Mouse (Mus musculus): Measurements from ENCODE around the gene Rrbp1. TPM values are rescaled to one million over a fixed set of nuclear protein-coding genes. Genes with fewer than 3 reads are reported as not detected.

The Rrbp1 gene
- polyA plus RNA-seq, 1 experiment from 2014 or later = 61.6 TPM

- Histone ChIP-seq H3K27me3 (no peaks in the 10 kb centered on the region), H3K27ac (0 out of 2 replicates have a peak overlapping the region, but pooled peaks have one; percentile 5), H3K9me3 (replicated peaks) (no peaks in the 10 kb centered on the region), H3K9ac (no peak overlapping the region), H3K4me1 (peaks cover 10% of the 10 kb centered on the region), H3K4me3 (no peak overlapping the region), H3K4me2 (replicated peaks) (no peak overlapping the region), H3K36me3 (no peaks in the 10 kb centered on the region)
- 62% methylated on average over 3 of the region's 3 CpGs for WGBS
- no peak for ATAC-seq (ENCODE audit: low FRiP score)
Measured at GRCm38 (mm10) chr2:143929607-143930311, 81.3 kb downstream of the Rrbp1 start.

- H3K36me3 ChIP-seq = no peaks in the 10 kb centered on the region
- no peak overlapping the region for H3K4me3 ChIP-seq
- no peak overlapping the region for H3K9ac ChIP-seq
- H3K27ac ChIP-seq = no peak overlapping the region
- 91% methylated on average over 6 of the region's 6 CpGs for WGBS
- ATAC-seq (ENCODE audit: low FRiP score) = no peak
- no peak overlapping the region for H3K4me2 ChIP-seq (replicated peaks)
- no peaks in the 10 kb centered on the region for H3K27me3 ChIP-seq
- peaks cover 9% of the 10 kb centered on the region for H3K4me1 ChIP-seq
- no peaks in the 10 kb centered on the region for H3K9me3 ChIP-seq (replicated peaks)
Measured at GRCm38 (mm10) chr2:143925826-143926225, 85.2 kb downstream of the Rrbp1 start.

DNA sequence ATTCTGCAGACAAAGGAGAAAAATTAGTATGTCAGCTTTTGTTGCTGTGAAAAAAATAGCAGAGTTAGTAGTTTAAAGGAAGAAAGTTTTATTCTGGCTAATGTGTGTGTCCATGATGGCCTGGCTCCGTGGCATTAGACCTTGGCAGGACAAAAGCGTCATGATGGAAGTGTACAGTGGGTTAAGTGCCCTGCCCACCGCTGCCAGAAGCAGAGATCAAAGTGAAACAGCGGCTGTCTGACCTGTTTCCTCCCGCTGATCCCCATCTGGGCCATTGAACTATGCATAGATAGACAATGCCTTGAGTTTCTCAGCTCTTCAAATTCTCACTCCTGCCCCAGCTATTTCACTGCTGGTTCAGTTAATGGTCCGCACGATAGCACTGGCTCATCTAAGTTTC lies 87.0 kb downstream of the Rrbp1 start:
- H3K9me3 ChIP-seq (replicated peaks) = no peaks in the 10 kb centered on the region
- H3K27me3 ChIP-seq = no peaks in the 10 kb centered on the region
- H3K27ac ChIP-seq = no peak overlapping the region
- WGBS = 63% methylated on average over 7 of the region's 7 CpGs
- no peak for ATAC-seq (ENCODE audit: low FRiP score)
- H3K4me3 ChIP-seq = no peak overlapping the region
- peaks cover 7% of the 10 kb centered on the region for H3K4me1 ChIP-seq
- no peak overlapping the region for H3K4me2 ChIP-seq (replicated peaks)
- H3K9ac ChIP-seq = no peak overlapping the region
- no peaks in the 10 kb centered on the region for H3K36me3 ChIP-seq

- WGBS = 72% methylated on average over 4 of the region's 4 CpGs
- H3K36me3 ChIP-seq = no peaks in the 10 kb centered on the region
- peaks cover 27% of the 10 kb centered on the region for H3K4me1 ChIP-seq
- H3K27me3 ChIP-seq = no peaks in the 10 kb centered on the region
- no peak for ATAC-seq (ENCODE audit: low FRiP score)
- H3K9ac ChIP-seq = no peak overlapping the region
- no peak overlapping the region for H3K4me2 ChIP-seq (replicated peaks)
- H3K27ac ChIP-seq = no peak overlapping the region
- H3K9me3 ChIP-seq (replicated peaks) = no peaks in the 10 kb centered on the region
- H3K4me3 ChIP-seq = no peak overlapping the region
Measured at GRCm38 (mm10) chr2:143918831-143919502, 92.1 kb downstream of the Rrbp1 start.

DNA sequence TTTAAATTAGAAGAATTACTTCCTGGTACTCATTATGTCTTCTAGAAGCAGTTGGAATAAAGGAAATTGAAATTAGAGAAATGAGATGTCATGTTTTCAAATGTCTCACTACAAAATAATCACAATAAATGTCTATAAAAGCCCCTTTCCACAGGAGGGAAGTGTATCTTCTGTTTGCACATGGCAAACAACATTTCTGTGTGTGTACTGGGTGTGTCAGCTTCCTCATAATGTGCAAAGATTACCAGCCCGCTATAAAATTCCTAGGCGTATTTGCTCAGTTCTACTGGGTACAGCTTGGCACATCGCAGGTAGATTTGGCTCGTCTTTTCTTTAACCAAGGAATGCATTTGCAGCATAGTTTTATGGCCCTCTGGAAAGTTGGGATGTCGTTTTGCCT lies 93.4 kb downstream of the Rrbp1 start:
- H3K4me1 ChIP-seq = peaks cover 27% of the 10 kb centered on the region
- no peak overlapping the region for H3K4me3 ChIP-seq
- H3K9me3 ChIP-seq (replicated peaks) = no peaks in the 10 kb centered on the region
- H3K27ac ChIP-seq = no peak overlapping the region
- H3K4me2 ChIP-seq (replicated peaks) = peak overlapping the region; percentile 60; the same call in 1 of the 2 replicates
- ATAC-seq (ENCODE audit: low FRiP score) = no peak
- H3K36me3 ChIP-seq = no peaks in the 10 kb centered on the region
- 84% methylated on average over 5 of the region's 5 CpGs for WGBS
- no peaks in the 10 kb centered on the region for H3K27me3 ChIP-seq
- no peak overlapping the region for H3K9ac ChIP-seq

DNA sequence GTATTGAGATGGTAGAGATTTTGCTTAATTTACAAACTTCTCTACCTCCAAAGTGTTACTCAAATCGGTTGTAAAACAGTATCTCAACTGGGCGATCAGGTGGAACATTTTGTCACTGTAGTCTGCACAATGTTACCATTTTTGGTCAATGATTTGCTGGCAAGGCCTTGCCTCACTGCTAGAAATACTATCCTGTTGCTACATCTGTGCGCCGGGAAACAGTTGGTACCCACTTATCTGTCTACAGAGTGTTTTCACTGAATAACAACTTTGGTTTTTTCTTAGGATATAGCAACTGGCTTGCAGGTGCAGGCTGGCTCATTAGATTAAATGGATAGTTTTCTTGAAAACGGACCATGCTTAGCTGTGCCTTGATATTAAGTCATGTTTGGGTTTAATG lies 94.8 kb downstream of the Rrbp1 start:
- peaks cover 27% of the 10 kb centered on the region for H3K4me1 ChIP-seq
- H3K4me3 ChIP-seq = peak overlapping the region; percentile 67
- peak overlapping the region; percentile 97 for H3K27ac ChIP-seq
- H3K9ac ChIP-seq = peak overlapping the region; percentile 83
- 14% methylated on average over 5 of the region's 5 CpGs for WGBS
- no peaks in the 10 kb centered on the region for H3K36me3 ChIP-seq
- H3K9me3 ChIP-seq (replicated peaks) = no peaks in the 10 kb centered on the region
- no peaks in the 10 kb centered on the region for H3K27me3 ChIP-seq
- H3K4me2 ChIP-seq (replicated peaks) = peak overlapping the region; percentile 60
- ATAC-seq (ENCODE audit: low FRiP score) = no peak

DNA sequence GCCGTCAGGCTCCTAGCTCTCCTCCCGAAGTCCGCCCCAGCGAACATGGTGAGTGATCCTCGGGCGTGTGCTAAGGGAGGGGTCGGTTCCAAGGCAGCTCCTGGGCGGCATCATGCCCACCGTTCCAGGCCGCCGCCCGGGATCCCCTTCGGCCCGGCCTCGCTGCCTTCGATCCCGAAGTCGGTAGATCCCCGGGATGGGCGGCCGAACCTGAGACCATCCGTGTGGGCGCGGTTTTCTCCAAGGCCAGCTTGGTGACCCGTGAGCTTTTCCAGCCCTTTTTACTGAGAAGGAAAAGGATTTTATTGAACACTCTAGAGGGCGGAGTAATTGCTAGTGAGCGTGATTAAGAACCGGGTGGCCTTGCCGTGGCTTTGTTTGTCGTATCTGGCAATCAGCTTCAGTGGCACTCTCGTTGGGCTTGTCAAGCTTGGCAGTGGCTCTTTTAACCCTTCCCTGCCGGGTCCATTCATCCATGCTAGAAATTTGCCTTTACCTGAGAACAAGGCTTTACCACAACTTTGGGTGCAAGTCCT lies 95.4 kb downstream of the Rrbp1 start:
- ATAC-seq (ENCODE audit: low FRiP score) = peak; percentile 69
- WGBS = 0% methylated on average over 32 of the region's 32 CpGs
- Histone ChIP-seq H3K36me3 (no peaks in the 10 kb centered on the region), H3K4me2 (replicated peaks) (peak overlapping the region; percentile 60), H3K9me3 (replicated peaks) (no peaks in the 10 kb centered on the region), H3K4me1 (peaks cover 25% of the 10 kb centered on the region), H3K4me3 (peak overlapping the region; percentile 67), H3K27ac (peak overlapping the region; percentile 97), H3K27me3 (no peaks in the 10 kb centered on the region), H3K9ac (peak overlapping the region; percentile 83)

DNA sequence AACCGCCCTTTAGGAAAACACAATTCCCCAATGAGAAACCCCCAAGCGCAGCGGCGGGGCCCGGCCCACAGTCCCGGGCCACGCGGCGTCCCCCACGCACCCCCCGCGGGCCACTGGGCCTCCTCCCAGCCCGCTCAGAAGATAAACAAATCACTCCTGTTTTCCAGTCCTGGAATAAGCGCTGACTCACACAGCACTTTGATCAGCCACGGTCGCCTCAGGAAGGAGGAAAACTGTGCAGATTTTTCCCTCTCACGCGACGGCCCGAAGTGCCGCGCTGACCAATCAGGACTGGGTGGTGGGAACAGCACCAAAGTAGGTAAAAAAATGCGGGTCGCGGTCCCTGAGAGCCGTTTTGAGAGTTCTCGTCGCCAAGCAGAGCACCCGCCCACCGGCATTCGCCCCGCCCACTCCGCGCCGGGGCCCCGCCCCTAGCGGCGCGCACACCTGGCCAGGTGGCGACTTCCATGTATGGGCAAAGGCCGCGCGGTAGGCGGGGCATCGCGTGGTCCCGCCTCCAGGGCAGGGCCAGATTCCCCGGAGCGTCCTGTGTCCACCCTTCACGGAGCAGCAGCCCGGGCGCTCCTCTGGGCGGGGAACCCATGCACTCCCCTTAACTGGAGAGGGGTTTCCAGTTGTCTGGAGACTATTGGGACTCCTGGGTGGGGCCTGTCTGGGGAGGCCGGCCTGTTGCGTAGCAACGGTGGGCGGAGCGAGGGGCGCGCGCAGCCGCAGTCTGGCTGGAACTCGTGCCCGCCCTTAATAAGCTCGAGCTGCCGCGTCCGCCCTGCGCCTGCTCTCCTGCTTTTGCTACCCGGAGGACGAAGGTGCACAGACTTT lies 96.1 kb downstream of the Rrbp1 start, which contains the start of gene Dstn:
Gene Dstn (plus strand): TSS at position 561 of the 840 bp plus-strand sequence.
- peak within 1 kb of the TSS; percentile 67 for H3K4me3 ChIP-seq
- WGBS = under 1% methylated on average over 71 of the region's 71 CpGs

DNA sequence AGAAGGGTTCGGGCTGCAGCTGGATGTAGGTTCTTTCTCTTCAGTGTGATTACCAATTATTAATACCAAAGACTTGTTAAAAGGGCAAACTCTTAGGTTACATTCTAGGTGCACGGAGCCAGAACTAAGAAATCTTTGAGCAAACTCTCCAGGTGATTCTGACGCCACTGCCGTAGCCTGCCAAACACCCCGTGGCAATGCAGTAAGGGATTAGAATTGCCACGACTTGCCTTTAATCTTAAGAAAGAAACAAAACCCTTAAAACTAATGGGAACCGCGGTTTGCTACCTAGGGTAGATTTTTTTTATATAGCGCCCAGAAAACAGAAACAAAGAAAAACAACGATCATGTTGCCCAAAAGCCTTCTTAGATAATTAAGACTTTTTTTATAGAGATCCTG lies 96.8 kb downstream of the Rrbp1 start:
- H3K27me3 ChIP-seq = no peaks in the 10 kb centered on the region
- WGBS = 6% methylated on average over 10 of the region's 10 CpGs
- H3K9me3 ChIP-seq (replicated peaks) = no peaks in the 10 kb centered on the region
- H3K4me2 ChIP-seq (replicated peaks) = peak overlapping the region; percentile 60
- H3K36me3 ChIP-seq = no peaks in the 10 kb centered on the region
- peaks cover 22% of the 10 kb centered on the region for H3K4me1 ChIP-seq
- peak overlapping the region; percentile 83 for H3K9ac ChIP-seq
- ATAC-seq (ENCODE audit: low FRiP score) = no peak
- H3K27ac ChIP-seq = peak overlapping the region; percentile 97; the same call in 1 of the 2 replicates
- H3K4me3 ChIP-seq = peak overlapping the region; percentile 67

More for the DNA sequence above, 96.1 kb downstream of the Rrbp1 start, which contains the start of gene Dstn:
- Histone ChIP-seq H3K4me2 (replicated peaks) (peak within 1 kb of the TSS; percentile 60), H3K36me3 (no peaks in the 10 kb centered on the region), H3K27ac (peak within 1 kb of the TSS; percentile 97), H3K4me1 (peaks cover 25% of the 10 kb centered on the region), H3K9me3 (replicated peaks) (no peaks in the 10 kb centered on the region), H3K27me3 (no peaks in the 10 kb centered on the region), H3K9ac (peak within 1 kb of the TSS; percentile 83)
- ATAC-seq (ENCODE audit: low FRiP score) = peak; percentile 98

DNA sequence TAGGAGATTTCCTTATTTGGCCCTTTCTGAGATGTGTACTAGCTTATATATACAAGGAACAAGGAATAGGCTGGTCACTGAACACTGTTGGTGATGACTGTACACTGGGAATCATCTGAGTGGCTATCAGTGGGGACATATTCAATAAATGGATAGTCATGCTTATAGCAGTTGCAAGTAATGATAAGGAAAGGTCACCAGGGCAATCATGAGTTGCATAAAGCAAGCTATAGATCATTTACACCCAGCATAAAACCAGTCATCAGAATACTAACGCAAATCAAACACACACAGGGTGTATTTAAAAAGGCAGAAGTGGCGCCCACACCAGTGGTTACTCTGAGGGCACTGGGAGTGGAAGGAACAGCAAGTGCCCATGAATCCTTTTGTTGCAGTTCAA lies 98.9 kb downstream of the Rrbp1 start:
- Histone ChIP-seq H3K4me3 (no peak overlapping the region), H3K4me2 (replicated peaks) (no peak overlapping the region), H3K36me3 (no peaks in the 10 kb centered on the region), H3K4me1 (peaks cover 11% of the 10 kb centered on the region), H3K9me3 (replicated peaks) (no peaks in the 10 kb centered on the region), H3K27ac (no peak overlapping the region), H3K27me3 (no peaks in the 10 kb centered on the region), H3K9ac (no peak overlapping the region)
- ATAC-seq (ENCODE audit: low FRiP score) = no peak
- 94% methylated on average over 2 of the region's 2 CpGs for WGBS

GRCm38 (mm10) chr2:143909230-143909629 lies 101.8 kb downstream of the Rrbp1 start:
- Histone ChIP-seq H3K4me1 (no peaks in the 10 kb centered on the region), H3K4me2 (replicated peaks) (no peak overlapping the region), H3K4me3 (no peak overlapping the region), H3K9ac (no peak overlapping the region), H3K9me3 (replicated peaks) (no peaks in the 10 kb centered on the region), H3K27me3 (no peaks in the 10 kb centered on the region), H3K36me3 (no peaks in the 10 kb centered on the region), H3K27ac (no peak overlapping the region)
- no peak for ATAC-seq (ENCODE audit: low FRiP score)
- 72% methylated on average over 2 of the region's 2 CpGs for WGBS

- H3K27ac ChIP-seq = no peak overlapping the region
- H3K9ac ChIP-seq = no peak overlapping the region
- no peaks in the 10 kb centered on the region for H3K36me3 ChIP-seq
- no peak overlapping the region for H3K4me3 ChIP-seq
- no peaks in the 10 kb centered on the region for H3K27me3 ChIP-seq
- H3K4me2 ChIP-seq (replicated peaks) = no peak overlapping the region
- ATAC-seq (ENCODE audit: low FRiP score) = no peak
- no peaks in the 10 kb centered on the region for H3K4me1 ChIP-seq
- WGBS = 81% methylated on average over 5 of the region's 5 CpGs
- no peaks in the 10 kb centered on the region for H3K9me3 ChIP-seq (replicated peaks)
Measured at GRCm38 (mm10) chr2:143904896-143905295, 106.2 kb downstream of the Rrbp1 start.

All from hindbrain, embryonic 12.5 days (tissue).